Mouse (Mus musculus): ENCODE results near the gene Stk26. TPM values are rescaled to one million over a fixed set of nuclear protein-coding genes. Genes with fewer than 3 reads are reported as not detected.

The Stk26 gene
- polyA plus RNA-seq, 1 experiment from 2014 or later: 1.1 TPM

DNA sequence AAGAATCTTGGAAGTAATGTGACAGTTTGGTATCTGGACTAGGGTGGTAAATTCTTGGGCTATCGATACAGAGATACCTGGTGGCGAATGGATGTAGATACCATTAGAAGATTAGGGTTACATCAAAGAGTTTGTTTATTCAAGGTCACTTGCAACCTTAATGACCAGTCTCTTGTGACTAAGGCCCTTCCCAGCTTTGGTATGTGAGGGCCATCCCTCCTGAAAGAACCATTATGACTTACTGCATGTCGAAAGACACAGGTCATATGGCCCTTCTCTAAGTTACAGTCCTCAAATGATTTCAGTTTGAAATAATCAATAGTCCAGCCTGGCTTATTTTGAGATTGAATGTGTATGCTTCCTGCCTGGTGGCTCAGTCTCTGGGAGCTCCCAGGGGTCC is 96.3 kb downstream of the Stk26 start:
- no peak overlapping the region for H3K9ac ChIP-seq (replicated peaks)
- H3K27me3 ChIP-seq: no peaks in the 10 kb centered on the region; the same call in 1 of the 2 replicates
- H3K4me3 ChIP-seq: no peak overlapping the region
- no peak overlapping the region for H3K4me2 ChIP-seq (replicated peaks)
- no peak for ATAC-seq (ENCODE audit: low FRiP score, low read depth)
- H3K4me1 ChIP-seq: no peaks in the 10 kb centered on the region; the same call in 1 of the 2 replicates
- H3K9me3 ChIP-seq: no peaks in the 10 kb centered on the region
- 97% methylated on average over 3 of the region's 3 CpGs for WGBS
- H3K27ac ChIP-seq (replicated peaks): no peak overlapping the region
- H3K36me3 ChIP-seq: no peaks in the 10 kb centered on the region

DNA sequence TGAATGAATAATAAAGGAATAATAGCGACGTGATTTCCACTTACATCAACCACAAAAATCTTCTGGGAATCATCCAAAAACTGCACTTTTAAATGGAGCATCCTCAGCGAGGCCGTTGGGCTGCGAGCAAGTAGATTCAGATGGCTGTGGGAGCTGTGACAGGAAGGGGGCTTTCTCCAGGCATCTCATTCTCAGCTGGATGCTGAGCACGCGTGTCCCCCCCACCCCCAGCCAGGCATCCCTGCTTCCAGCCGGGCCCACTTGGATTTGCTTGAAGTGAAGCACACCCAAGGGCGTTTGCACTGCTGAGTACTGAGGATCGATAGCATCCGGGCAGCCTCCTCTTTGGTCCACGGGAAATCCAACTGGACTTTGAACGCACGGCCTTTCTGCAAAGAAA is 101.8 kb downstream of the Stk26 start, which contains the start of gene Frmd7:
Gene Frmd7, minus strand, starts transcription at position 101 of the 400 bp plus-strand sequence.
- no peak within 1 kb of the TSS for H3K9ac ChIP-seq (replicated peaks)
- no peak within 1 kb of the TSS for H3K4me3 ChIP-seq
- H3K36me3 ChIP-seq: no peaks in the 10 kb centered on the region
- no peaks in the 10 kb centered on the region for H3K27me3 ChIP-seq
- H3K4me2 ChIP-seq (replicated peaks): no peak within 1 kb of the TSS
- no peaks in the 10 kb centered on the region for H3K9me3 ChIP-seq
- H3K27ac ChIP-seq (replicated peaks): no peak within 1 kb of the TSS
- H3K4me1 ChIP-seq: no peaks in the 10 kb centered on the region
- no peak for ATAC-seq (ENCODE audit: low FRiP score, low read depth)
- WGBS: 78% methylated on average over 14 of the region's 14 CpGs

Other genes starting within 250 kb of the Stk26 start
- not detected in 2 replicates for gene Frmd7, start 101.7 kb downstream of the Stk26 start, polyA plus RNA-seq (2016; fragmentation: Nextera tagmentation; extraction: Ambion mirVana)
- 22.3 and 24.4 TPM in 2 replicates for gene Rap2c, start 177.0 kb downstream of the Stk26 start, polyA plus RNA-seq (2016; fragmentation: Nextera tagmentation; extraction: Ambion mirVana)